Mouse (Mus musculus) adrenal gland (tissue): ENCODE data around the gene Erc2.

Experiments
- intact Hi-C: fragments of 180-260 bp; cut with DNase I; formaldehyde crosslinking; loops from one replicate; pipeline ENCODE4 v1.15.1; 2025

Erc2 gene

GRCm38 (mm10) chr14:28503276-28503675 lies 881.0 kb downstream of the Erc2 start:
- intact Hi-C loops: loop anchor here (10.0 kb wide), 1 partner anchor 592 kb away; no protein-coding TSS in a partner anchor

GRCm38 (mm10) chr14:28504101-28505050 lies 882.1 kb downstream of the Erc2 start, which contains the start of gene Wnt5a:
Gene Wnt5a, plus strand, starts transcription at chr14:28504750.
- intact Hi-C loops: loop anchor here (5.0 to 10.0 kb wide), 5 partner anchors 57 to 697 kb away; no protein-coding TSS in a partner anchor

GRCm38 (mm10) chr14:28505051-28505585 lies 882.9 kb downstream of the Erc2 start:
- intact Hi-C loops: loop anchor here (5.0 to 10.0 kb wide), 5 partner anchors 58 to 698 kb away; no protein-coding TSS in a partner anchor

GRCm38 (mm10) chr14:28505586-28506375 lies 883.6 kb downstream of the Erc2 start:
- intact Hi-C loops: loop anchor here (5.0 to 10.0 kb wide), 5 partner anchors 58 to 698 kb away; no protein-coding TSS in a partner anchor

- intact Hi-C loops: loop anchor here (5.0 to 10.0 kb wide), 5 partner anchors 59 to 699 kb away; no protein-coding TSS in a partner anchor
Observed at GRCm38 (mm10) chr14:28506376-28506831, 884.2 kb downstream of the Erc2 start.

- intact Hi-C loops: loop anchor here (5.0 to 10.0 kb wide), 5 partner anchors 60 to 700 kb away; no protein-coding TSS in a partner anchor
Observed at GRCm38 (mm10) chr14:28507011-28507410, 884.8 kb downstream of the Erc2 start.

- intact Hi-C loops: loop anchor here (5.0 to 10.0 kb wide), 5 partner anchors 60 to 700 kb away; no protein-coding TSS in a partner anchor
Observed at GRCm38 (mm10) chr14:28507471-28507870, 885.2 kb downstream of the Erc2 start.

GRCm38 (mm10) chr14:28508288-28509258 lies 886.3 kb downstream of the Erc2 start:
- intact Hi-C loops: loop anchor here (5.0 to 10.0 kb wide), 5 partner anchors 61 to 701 kb away; no protein-coding TSS in a partner anchor

GRCm38 (mm10) chr14:28509441-28510340 lies 887.5 kb downstream of the Erc2 start:
- intact Hi-C loops: loop anchor here (5.0 to 10.0 kb wide), 5 partner anchors 62 to 702 kb away; no protein-coding TSS in a partner anchor

- intact Hi-C loops: no loop called here
Observed at GRCm38 (mm10) chr14:28510341-28511028, 888.3 kb downstream of the Erc2 start.

GRCm38 (mm10) chr14:28511029-28511651 lies 888.9 kb downstream of the Erc2 start:
- intact Hi-C loops: no loop called here

GRCm38 (mm10) chr14:28512805-28513590 lies 890.8 kb downstream of the Erc2 start:
- intact Hi-C loops: no loop called here

- intact Hi-C loops: no loop called here
Observed at GRCm38 (mm10) chr14:28514171-28514570, 891.9 kb downstream of the Erc2 start.

GRCm38 (mm10) chr14:28515331-28515730 lies 893.1 kb downstream of the Erc2 start:
- intact Hi-C loops: no loop called here

GRCm38 (mm10) chr14:28517631-28518560 lies 895.7 kb downstream of the Erc2 start:
- intact Hi-C loops: no loop called here
